Mouse (Mus musculus): ENCODE results near the gene Tcp11l2. TPM values are rescaled to one million over a fixed set of nuclear protein-coding genes. Genes with fewer than 3 reads are reported as not detected.

Gene Tcp11l2
- total RNA-seq, 1 experiment from 2014 or later, result 168 TPM

- no peak for ATAC-seq (ENCODE audit: extremely low read depth, insufficient number of reproducible peaks, low FRiP score, poor library complexity, severe bottlenecking)
Measured at GRCm38 (mm10) chr10:84552477-84552876, 23.9 kb upstream of the Tcp11l2 start.

- ATAC-seq (ENCODE audit: extremely low read depth, insufficient number of reproducible peaks, low FRiP score, poor library complexity, severe bottlenecking), result peak; percentile 59
Measured at GRCm38 (mm10) chr10:84554291-84555009, 22.0 kb upstream of the Tcp11l2 start.

GRCm38 (mm10) chr10:84556120-84556519 is 20.3 kb upstream of the Tcp11l2 start:
- ATAC-seq (ENCODE audit: extremely low read depth, insufficient number of reproducible peaks, low FRiP score, poor library complexity, severe bottlenecking), result no peak

- ATAC-seq (ENCODE audit: extremely low read depth, insufficient number of reproducible peaks, low FRiP score, poor library complexity, severe bottlenecking), result peak; percentile 62
Measured at GRCm38 (mm10) chr10:84558511-84558910, 17.9 kb upstream of the Tcp11l2 start.

GRCm38 (mm10) chr10:84559986-84560385 is 16.4 kb upstream of the Tcp11l2 start:
- ATAC-seq (ENCODE audit: extremely low read depth, insufficient number of reproducible peaks, low FRiP score, poor library complexity, severe bottlenecking), result no peak

GRCm38 (mm10) chr10:84562121-84562520 is 14.3 kb upstream of the Tcp11l2 start:
- no peak for ATAC-seq (ENCODE audit: extremely low read depth, insufficient number of reproducible peaks, low FRiP score, poor library complexity, severe bottlenecking)

- ATAC-seq (ENCODE audit: extremely low read depth, insufficient number of reproducible peaks, low FRiP score, poor library complexity, severe bottlenecking), result peak; percentile 81
Measured at GRCm38 (mm10) chr10:84562567-84563554, 13.6 kb upstream of the Tcp11l2 start.

GRCm38 (mm10) chr10:84564427-84564826 is 12.0 kb upstream of the Tcp11l2 start:
- ATAC-seq (ENCODE audit: extremely low read depth, insufficient number of reproducible peaks, low FRiP score, poor library complexity, severe bottlenecking), result no peak

- peak; percentile 51; the same call in 1 of the 2 replicates for ATAC-seq (ENCODE audit: extremely low read depth, insufficient number of reproducible peaks, low FRiP score, poor library complexity, severe bottlenecking)
Measured at GRCm38 (mm10) chr10:84571052-84571639, 5.3 kb upstream of the Tcp11l2 start.

- ATAC-seq (ENCODE audit: extremely low read depth, insufficient number of reproducible peaks, low FRiP score, poor library complexity, severe bottlenecking), result peak; percentile 39
Measured at GRCm38 (mm10) chr10:84573671-84574420, 2.6 kb upstream of the Tcp11l2 start.

GRCm38 (mm10) chr10:84576029-84576394 is 414 bp upstream of the Tcp11l2 start:
- ATAC-seq (ENCODE audit: extremely low read depth, insufficient number of reproducible peaks, low FRiP score, poor library complexity, severe bottlenecking), result peak; percentile 57

GRCm38 (mm10) chr10:84577071-84577727 is 773 bp downstream of the Tcp11l2 start:
- peak; percentile 34 for ATAC-seq (ENCODE audit: extremely low read depth, insufficient number of reproducible peaks, low FRiP score, poor library complexity, severe bottlenecking)

GRCm38 (mm10) chr10:84578738-84579137 is 2.3 kb downstream of the Tcp11l2 start:
- ATAC-seq (ENCODE audit: extremely low read depth, insufficient number of reproducible peaks, low FRiP score, poor library complexity, severe bottlenecking), result no peak

GRCm38 (mm10) chr10:84579527-84579926 is 3.1 kb downstream of the Tcp11l2 start:
- ATAC-seq (ENCODE audit: extremely low read depth, insufficient number of reproducible peaks, low FRiP score, poor library complexity, severe bottlenecking), result no peak

- no peak for ATAC-seq (ENCODE audit: extremely low read depth, insufficient number of reproducible peaks, low FRiP score, poor library complexity, severe bottlenecking)
Measured at GRCm38 (mm10) chr10:84581191-84581590, 4.8 kb downstream of the Tcp11l2 start.

GRCm38 (mm10) chr10:84582236-84582635 is 5.8 kb downstream of the Tcp11l2 start:
- ATAC-seq (ENCODE audit: extremely low read depth, insufficient number of reproducible peaks, low FRiP score, poor library complexity, severe bottlenecking), result no peak

- peak; percentile 54 for ATAC-seq (ENCODE audit: extremely low read depth, insufficient number of reproducible peaks, low FRiP score, poor library complexity, severe bottlenecking)
Measured at GRCm38 (mm10) chr10:84584451-84585293, 8.2 kb downstream of the Tcp11l2 start.

GRCm38 (mm10) chr10:84585294-84585650 is 8.8 kb downstream of the Tcp11l2 start:
- ATAC-seq (ENCODE audit: extremely low read depth, insufficient number of reproducible peaks, low FRiP score, poor library complexity, severe bottlenecking), result no peak

Data from neutrophil, adult 5-6 weeks (primary cell).